Mouse (Mus musculus): Measurements from ENCODE around the gene Sphk2.

GRCm38 (mm10) chr7:45725151-45725550 is 7.3 kb upstream of the Sphk2 start:
- TF ChIP-seq CTCF (IDR thresholded peaks at IDR 0.05): no peak
- TF ChIP-seq EP300 (IDR thresholded peaks at IDR 0.05; ENCODE audit: insufficient read depth, low read depth, low read length): no peak
- no peak for TF ChIP-seq POLR2A (IDR thresholded peaks at IDR 0.05; ENCODE audit: insufficient read depth, low read depth, low read length)

Measured in heart, adult 2 months (tissue).